Mouse (Mus musculus) liver, embryonic 12.5 days (tissue): Measurements from ENCODE around the gene Rgs10. TPM values are rescaled to one million over a fixed set of nuclear protein-coding genes. Genes with fewer than 3 reads are reported as not detected.
"Not testable (repeated sequence)": the region's sequence is repeated elsewhere in the genome, so short reads cannot be mapped to it uniquely, and the experiment has no call there.

Experiments
- ATAC-seq: fragments of 200-750 bp; cut with Nextera tagmentation; 2 replicates; pipeline ENCODE4 v1.8.0; 2017; ENCODE audit warnings: moderate number of reproducible peaks, mild to moderate bottlenecking, moderate library complexity
- H3K27ac ChIP-seq: fragments of 300-500 bp; sonication (generic); 2 replicates; pipeline ENCODE4 v1.5.1; 2016; ENCODE audit warnings: mild to moderate bottlenecking
- H3K27me3 ChIP-seq: fragments of 300-500 bp; sonication (generic); replicated peaks from 2 replicates; pipeline ENCODE4 v1.6.1; 2016; ENCODE audit warnings: mild to moderate bottlenecking, moderate library complexity
- H3K36me3 ChIP-seq: fragments of 300-500 bp; sonication (generic); 2 replicates; pipeline ENCODE4 v1.6.1; 2016; ENCODE audit warnings: mild to moderate bottlenecking, moderate library complexity
- H3K4me1 ChIP-seq: fragments of 300-500 bp; sonication (generic); 2 replicates; pipeline ENCODE4 v1.6.1; 2016
- H3K4me2 ChIP-seq: fragments of 300-500 bp; sonication (generic); 2 replicates; pipeline ENCODE4 v1.6.1; 2016; ENCODE audit warnings: mild to moderate bottlenecking, moderate library complexity
- H3K4me3 ChIP-seq: fragments of 300-500 bp; sonication (generic); 2 replicates; pipeline ENCODE4 v1.5.1; 2016; ENCODE audit warnings: mild to moderate bottlenecking, moderate library complexity
- H3K9ac ChIP-seq: fragments of 300-500 bp; sonication (generic); 2 replicates; pipeline ENCODE4 v1.6.1; 2016; ENCODE audit warnings: mild to moderate bottlenecking, moderate library complexity
- H3K9me3 ChIP-seq: fragments of 300-500 bp; sonication (generic); replicated peaks from 2 replicates; pipeline ENCODE4 v1.6.1; 2016; ENCODE audit warnings: mild to moderate bottlenecking, moderate library complexity
- WGBS: fragments of 180-500 bp; shearing (Covaris S2); methylation state at CpG from one replicate; pipeline ENCODE4 v1.1.7; 2016; ENCODE audit not compliant: insufficient replicate concordance; 5-methylcytosine and 5-hydroxymethylcytosine counted together
- polyA plus RNA-seq: library from polyadenylated mRNA; unstranded; fragments of >200 nt; fragmentation: Nextera tagmentation; extraction: Ambion mirVana; gene quantifications from 2 replicates; pipeline ENCODE4 v1.2.1, GENCODE M21; 2016

Gene Rgs10
- polyA plus RNA-seq, 1 experiment from 2014 or later = 57.7 TPM

- Histone ChIP-seq H3K9ac (no peak overlapping the region), H3K27ac (no peak overlapping the region), H3K36me3 (no peaks in the 10 kb centered on the region), H3K9me3 (no peaks in the 10 kb centered on the region), H3K4me1 (no peaks in the 10 kb centered on the region), H3K27me3 (peaks cover 22% of the 10 kb centered on the region), H3K4me2 (no peak overlapping the region), H3K4me3 (no peak overlapping the region)
- WGBS = 74% methylated on average over 4 of the region's 4 CpGs
- ATAC-seq = no peak
Observed at GRCm38 (mm10) chr7:128349751-128350150, 68.8 kb downstream of the Rgs10 start.

DNA sequence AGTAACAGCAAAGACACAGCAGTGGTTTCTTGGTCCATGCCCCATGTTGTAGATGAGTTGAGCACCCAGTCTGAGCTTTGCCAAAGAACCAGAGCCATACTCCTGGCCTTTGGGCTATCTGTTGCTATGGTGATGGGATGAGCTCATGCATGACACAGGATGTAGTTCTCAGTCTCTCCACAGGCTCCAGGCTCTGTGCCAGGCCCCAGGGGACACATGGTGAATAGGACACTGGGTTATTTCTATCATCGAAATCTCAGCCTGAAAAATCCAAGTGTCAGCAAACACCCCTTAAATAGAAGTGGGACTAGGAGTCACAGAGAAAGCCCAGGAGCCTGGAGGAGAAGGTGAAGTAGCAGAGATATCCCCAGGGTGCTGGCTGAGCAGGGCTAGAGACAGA is 70.0 kb downstream of the Rgs10 start:
- H3K4me2 ChIP-seq = no peak overlapping the region
- no peak overlapping the region for H3K4me3 ChIP-seq
- no peaks in the 10 kb centered on the region for H3K9me3 ChIP-seq
- 34% methylated on average over 1 of the region's 1 CpGs for WGBS
- no peak for ATAC-seq
- H3K27ac ChIP-seq = no peak overlapping the region
- H3K36me3 ChIP-seq = no peaks in the 10 kb centered on the region
- H3K9ac ChIP-seq = no peak overlapping the region
- H3K4me1 ChIP-seq = no peaks in the 10 kb centered on the region
- peaks cover 17% of the 10 kb centered on the region for H3K27me3 ChIP-seq

DNA sequence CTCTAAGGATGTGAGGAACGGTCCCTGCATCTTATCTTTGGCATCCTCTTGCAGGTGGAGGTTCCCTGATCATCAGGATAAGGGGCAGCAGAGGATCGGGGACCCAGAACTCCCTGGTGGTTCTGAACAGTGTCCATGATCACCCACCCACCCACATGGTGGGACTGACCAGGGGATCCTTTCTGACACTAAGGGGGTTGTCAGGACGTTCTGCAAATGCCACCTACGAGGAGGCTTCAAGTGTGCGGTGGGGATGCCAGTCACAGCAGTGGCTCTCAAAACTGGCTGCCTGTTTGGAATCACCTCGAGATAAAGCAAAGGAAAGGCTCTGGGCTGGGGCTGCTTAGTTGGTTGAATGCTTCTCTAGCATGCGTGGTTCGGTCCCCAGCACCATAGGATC is 71.6 kb downstream of the Rgs10 start:
- no peaks in the 10 kb centered on the region for H3K4me1 ChIP-seq
- no peak overlapping the region for H3K9ac ChIP-seq
- ATAC-seq = no peak
- 53% methylated on average over 8 of the region's 8 CpGs for WGBS
- no peak overlapping the region for H3K27ac ChIP-seq
- no peaks in the 10 kb centered on the region for H3K36me3 ChIP-seq
- no peak overlapping the region for H3K4me3 ChIP-seq
- H3K4me2 ChIP-seq = no peak overlapping the region
- H3K27me3 ChIP-seq = peaks cover 14% of the 10 kb centered on the region
- H3K9me3 ChIP-seq = no peaks in the 10 kb centered on the region

DNA sequence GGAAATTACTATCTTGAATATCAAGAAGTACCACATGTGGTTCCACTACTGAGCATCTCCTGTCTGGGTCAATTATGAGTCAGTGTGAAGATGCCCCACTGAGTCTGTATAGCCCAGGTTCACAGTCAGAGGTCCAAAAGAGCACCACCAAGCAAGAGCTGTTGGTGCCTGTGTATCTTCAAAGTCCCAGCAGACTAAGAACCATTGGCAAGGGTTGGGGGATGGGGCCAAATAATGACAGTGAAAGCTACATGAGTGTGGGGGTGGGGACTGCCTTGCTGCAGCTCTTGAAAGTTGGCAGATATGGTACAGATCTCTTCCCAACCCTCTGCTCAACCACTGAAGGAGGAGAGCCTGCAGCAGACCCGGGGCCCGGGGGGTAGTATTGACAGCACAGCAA is 72.0 kb downstream of the Rgs10 start:
- no peak for ATAC-seq
- H3K9ac ChIP-seq = no peak overlapping the region
- WGBS = 42% methylated on average over 2 of the region's 2 CpGs
- H3K36me3 ChIP-seq = no peaks in the 10 kb centered on the region
- H3K4me3 ChIP-seq = no peak overlapping the region
- no peak overlapping the region for H3K4me2 ChIP-seq
- H3K9me3 ChIP-seq = no peaks in the 10 kb centered on the region
- H3K27me3 ChIP-seq = peaks cover 17% of the 10 kb centered on the region
- no peak overlapping the region for H3K27ac ChIP-seq
- H3K4me1 ChIP-seq = no peaks in the 10 kb centered on the region

GRCm38 (mm10) chr7:128345691-128346090 is 72.9 kb downstream of the Rgs10 start:
- Histone ChIP-seq H3K27me3 (peaks cover 17% of the 10 kb centered on the region), H3K4me3 (no peak overlapping the region), H3K4me1 (no peaks in the 10 kb centered on the region), H3K36me3 (no peaks in the 10 kb centered on the region), H3K27ac (no peak overlapping the region), H3K9me3 (no peaks in the 10 kb centered on the region), H3K4me2 (no peak overlapping the region), H3K9ac (no peak overlapping the region)
- 73% methylated on average over 6 of the region's 6 CpGs for WGBS
- ATAC-seq = no peak

- Histone ChIP-seq H3K9me3 (no peaks in the 10 kb centered on the region), H3K4me1 (no peaks in the 10 kb centered on the region), H3K9ac (no peak overlapping the region), H3K4me2 (no peak overlapping the region), H3K36me3 (no peaks in the 10 kb centered on the region), H3K4me3 (no peak overlapping the region), H3K27ac (no peak overlapping the region), H3K27me3 (peaks cover 17% of the 10 kb centered on the region)
- 55% methylated on average over 6 of the region's 6 CpGs for WGBS
- ATAC-seq = peak; percentile 68
Observed at GRCm38 (mm10) chr7:128344928-128345653, 73.5 kb downstream of the Rgs10 start.

DNA sequence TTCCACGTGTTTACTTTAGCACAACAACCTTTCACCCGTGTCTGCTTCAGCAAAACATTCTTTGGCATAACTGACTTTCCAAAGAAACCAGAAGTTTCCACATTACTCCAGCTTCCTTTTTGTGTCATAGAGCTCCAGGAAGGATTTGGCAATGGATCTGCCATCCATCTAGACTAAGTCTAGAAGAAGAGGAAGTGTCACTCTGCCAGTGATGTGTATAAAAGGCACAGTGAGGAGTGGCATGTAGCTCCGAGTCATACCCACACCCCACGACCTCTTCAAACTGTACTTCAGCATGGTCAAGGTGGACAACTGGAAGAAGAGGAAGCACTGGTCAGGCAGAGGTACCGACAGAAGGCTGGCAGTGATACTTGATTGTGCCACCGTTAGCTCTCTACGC is 74.1 kb downstream of the Rgs10 start:
- Histone ChIP-seq H3K4me1 (no peaks in the 10 kb centered on the region), H3K4me2 (no peak overlapping the region), H3K9ac (no peak overlapping the region), H3K27ac (no peak overlapping the region), H3K36me3 (no peaks in the 10 kb centered on the region), H3K27me3 (peaks cover 17% of the 10 kb centered on the region), H3K9me3 (no peaks in the 10 kb centered on the region), H3K4me3 (no peak overlapping the region)
- 64% methylated on average over 7 of the region's 7 CpGs for WGBS
- ATAC-seq = no peak

DNA sequence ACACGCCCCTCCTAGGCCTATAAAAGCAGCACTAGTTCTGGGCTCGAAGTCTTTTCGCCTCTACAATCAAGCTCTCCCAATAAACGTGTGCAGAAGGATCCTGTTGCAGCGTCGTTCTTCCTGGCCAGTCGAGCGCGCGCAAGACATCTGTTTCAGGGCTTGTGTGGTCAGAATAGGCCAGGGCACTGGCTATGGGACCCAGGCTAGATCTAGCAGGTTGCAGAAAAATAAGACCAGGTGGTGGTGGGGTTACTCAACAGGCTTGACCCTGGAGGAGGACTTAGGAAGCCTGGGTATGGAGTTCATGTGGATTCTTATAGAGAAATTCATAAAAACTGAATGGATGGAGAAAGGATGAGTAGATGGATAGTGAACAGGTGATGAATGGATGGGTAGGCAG is 75.9 kb downstream of the Rgs10 start:
- 90% methylated on average over 8 of the region's 10 CpGs for WGBS

GRCm38 (mm10) chr7:128340321-128340720 is 78.2 kb downstream of the Rgs10 start:
- WGBS = 59% methylated on average over 9 of the region's 9 CpGs
- not testable (repeated sequence) for H3K4me1 ChIP-seq, ATAC-seq

More for the DNA sequence above, 75.9 kb downstream of the Rgs10 start:
- not testable (repeated sequence) for H3K9ac ChIP-seq, ATAC-seq, H3K9me3 ChIP-seq, H3K27ac ChIP-seq, H3K36me3 ChIP-seq, H3K4me2 ChIP-seq, H3K4me3 ChIP-seq, H3K4me1 ChIP-seq
- peaks cover 14% of the 10 kb centered on the region for H3K27me3 ChIP-seq

DNA sequence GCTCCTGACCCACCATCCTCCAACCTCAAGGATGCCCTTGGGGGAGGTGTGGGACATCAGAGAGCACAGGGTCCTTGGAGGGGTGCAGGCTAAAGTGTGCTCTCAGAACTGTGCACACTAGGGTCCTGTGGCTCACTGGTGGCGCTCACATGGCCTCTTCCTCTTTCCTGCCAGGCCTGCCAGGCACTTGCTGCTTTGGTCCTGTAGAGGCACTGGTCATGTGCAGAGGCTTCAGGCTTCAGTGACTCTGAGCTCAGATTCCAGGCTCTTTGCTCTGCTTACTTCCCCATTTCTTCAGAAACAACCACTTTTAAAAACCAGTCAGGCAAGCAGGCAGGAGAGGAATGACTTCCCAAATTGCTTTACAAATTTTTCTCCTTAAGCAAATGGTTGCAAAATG is 85.7 kb downstream of the Rgs10 start:
- H3K27ac ChIP-seq = no peak overlapping the region
- no peaks in the 10 kb centered on the region for H3K4me1 ChIP-seq
- H3K4me2 ChIP-seq = no peak overlapping the region
- no peaks in the 10 kb centered on the region for H3K36me3 ChIP-seq
- no peaks in the 10 kb centered on the region for H3K9me3 ChIP-seq
- WGBS = 41% methylated on average over 1 of the region's 1 CpGs
- peaks cover 10% of the 10 kb centered on the region; the same call in 1 of the 2 replicates for H3K27me3 ChIP-seq
- no peak for ATAC-seq
- H3K9ac ChIP-seq = no peak overlapping the region
- H3K4me3 ChIP-seq = no peak overlapping the region

More at GRCm38 (mm10) chr7:128340321-128340720, 78.2 kb downstream of the Rgs10 start:
- not testable (repeated sequence) for H3K27me3 ChIP-seq, H3K4me3 ChIP-seq, H3K27ac ChIP-seq, H3K9ac ChIP-seq, H3K4me2 ChIP-seq, H3K9me3 ChIP-seq, H3K36me3 ChIP-seq

DNA sequence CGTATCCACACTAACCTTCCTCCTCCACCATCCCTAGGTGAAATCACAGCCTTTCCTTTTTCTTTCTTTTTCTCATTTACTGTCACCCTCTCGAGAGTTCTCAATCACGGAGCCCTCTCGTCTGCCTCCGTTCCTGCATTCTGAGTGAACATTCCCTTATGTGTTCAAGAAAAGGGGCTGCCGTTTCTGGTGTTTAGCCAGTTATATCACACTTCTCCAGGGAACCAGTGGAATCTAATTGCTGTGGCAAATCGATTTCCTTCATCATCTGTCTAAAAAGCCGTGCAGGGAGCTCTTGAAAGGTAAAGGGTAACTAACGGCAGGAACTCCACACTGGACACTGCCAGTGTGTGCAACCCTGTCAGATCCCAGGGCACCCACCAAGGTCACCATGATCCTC is 87.6 kb downstream of the Rgs10 start:
- peaks cover 10% of the 10 kb centered on the region; the same call in 1 of the 2 replicates for H3K27me3 ChIP-seq
- H3K27ac ChIP-seq = no peak overlapping the region
- H3K9ac ChIP-seq = no peak overlapping the region
- H3K4me2 ChIP-seq = no peak overlapping the region
- H3K36me3 ChIP-seq = no peaks in the 10 kb centered on the region
- WGBS = 68% methylated on average over 9 of the region's 9 CpGs
- no peaks in the 10 kb centered on the region for H3K9me3 ChIP-seq
- no peaks in the 10 kb centered on the region for H3K4me1 ChIP-seq
- no peak overlapping the region for H3K4me3 ChIP-seq
- no peak for ATAC-seq

GRCm38 (mm10) chr7:128324977-128325376 is 93.6 kb downstream of the Rgs10 start:
- no peaks in the 10 kb centered on the region for H3K36me3 ChIP-seq
- no peak overlapping the region for H3K27ac ChIP-seq
- 80% methylated on average over 1 of the region's 1 CpGs for WGBS
- no peak for ATAC-seq
- no peaks in the 10 kb centered on the region for H3K9me3 ChIP-seq
- H3K4me2 ChIP-seq = no peak overlapping the region
- H3K9ac ChIP-seq = no peak overlapping the region
- peaks cover 20% of the 10 kb centered on the region; the same call in 1 of the 2 replicates for H3K27me3 ChIP-seq
- H3K4me3 ChIP-seq = no peak overlapping the region
- H3K4me1 ChIP-seq = peaks cover 11% of the 10 kb centered on the region
